Mouse (Mus musculus): ENCODE results near the gene Sytl1. TPM values are rescaled to one million over a fixed set of nuclear protein-coding genes. Genes with fewer than 3 reads are reported as not detected.

Gene Sytl1
- total RNA-seq, 1 experiment: 2.0 TPM

- Histone ChIP-seq H3K27ac (ENCODE audit: insufficient read depth, low read depth, low read length, poor library complexity, severe bottlenecking) (no peak overlapping the region), H3K9me3 (ENCODE audit: control insufficient read depth, insufficient read depth, low read depth, low read length) (no peaks in the 10 kb centered on the region), H3K4me1 (ENCODE audit: control insufficient read depth in 2 of 2, insufficient read depth in 2 of 2, low read length in 2 of 2, poor library complexity in 1 of 2) (peaks cover 0 to 2% of the 10 kb centered on the region in 2 experiments; a peak in 1 of 4 replicates), H3K9ac (ENCODE audit: insufficient read depth, low read depth, low read length, poor library complexity, severe bottlenecking) (no peak overlapping the region), H3K4me3 (ENCODE audit: insufficient read depth in 1 of 2, low read depth in 1 of 2, low read length in 2 of 2, poor library complexity in 1 of 2, severe bottlenecking in 1 of 2) (no peak overlapping the region), H3K36me3 (ENCODE audit: control insufficient read depth, insufficient read depth, low read length, poor library complexity, severe bottlenecking) (peaks cover 63% of the 10 kb centered on the region)
- in situ Hi-C loops (cut with MboI; ENCODE audit: low sequenced_read_pairs in 2 of 2, unreplicated experiment in 2 of 2): loop anchor here in 1 of 2 experiments (5.0 to 10.0 kb wide), 2 partner anchors 85 to 298 kb away; no protein-coding TSS in a partner anchor
- TF ChIP-seq MAFK (IDR thresholded peaks at IDR 0.05; ENCODE audit: insufficient read depth, low read depth, low read length): no peak
- TF ChIP-seq ZNF384 (IDR thresholded peaks at IDR 0.05; ENCODE audit: low read depth, low read length): no peak
- no peak for TF ChIP-seq HCFC1 (IDR thresholded peaks at IDR 0.05; ENCODE audit: borderline replicate concordance, insufficient read depth, low read length)
- TF ChIP-seq CHD2 (IDR thresholded peaks at IDR 0.05; ENCODE audit: low read depth, low read length): no peak
- TF ChIP-seq ZC3H11A (IDR thresholded peaks at IDR 0.05; ENCODE audit: borderline replicate concordance, low read depth, low read length): no peak
- no peak for DNase-seq (ENCODE audit: low read depth, low spot score)
Observed at GRCm38 (mm10) chr4:133302668-133303067, 39.8 kb upstream of the Sytl1 start.

DNA sequence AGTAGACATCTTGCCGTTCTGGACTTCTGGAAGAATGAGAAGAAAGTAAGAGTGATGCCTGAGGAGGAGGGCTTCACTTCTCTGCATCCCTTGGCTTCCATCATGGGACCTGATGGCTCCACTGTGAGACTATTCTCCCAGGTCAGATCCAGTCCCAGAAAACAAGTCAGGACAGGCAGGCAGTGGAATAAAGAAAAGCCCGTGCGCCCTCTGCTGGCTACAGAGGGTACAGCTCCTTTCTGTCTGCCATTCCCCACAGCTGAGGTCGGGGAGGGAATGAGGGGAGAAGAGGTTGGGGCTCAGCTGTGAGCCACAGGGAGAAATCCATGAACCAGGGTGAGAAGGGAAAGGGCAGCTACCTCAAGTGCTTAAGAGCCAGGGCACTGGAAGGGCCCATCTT lies 38.9 kb upstream of the Sytl1 start:
- no peak overlapping the region for H3K9ac ChIP-seq (ENCODE audit: insufficient read depth, low read depth, low read length, poor library complexity, severe bottlenecking)
- H3K27ac ChIP-seq (ENCODE audit: insufficient read depth, low read depth, low read length, poor library complexity, severe bottlenecking): no peak overlapping the region
- no peak for DNase-seq (ENCODE audit: low read depth, low spot score)
- no peaks in the 10 kb centered on the region for H3K9me3 ChIP-seq (ENCODE audit: control insufficient read depth, insufficient read depth, low read depth, low read length)
- peaks cover 71% of the 10 kb centered on the region for H3K36me3 ChIP-seq (ENCODE audit: control insufficient read depth, insufficient read depth, low read length, poor library complexity, severe bottlenecking)
- no peak overlapping the region for H3K4me3 ChIP-seq (ENCODE audit: insufficient read depth in 1 of 2, low read depth in 1 of 2, low read length in 2 of 2, poor library complexity in 1 of 2, severe bottlenecking in 1 of 2)
- TF ChIP-seq HCFC1 (IDR thresholded peaks at IDR 0.05; ENCODE audit: borderline replicate concordance, insufficient read depth, low read length): no peak
- peak; percentile 24; the same call in 1 of the 2 replicates for TF ChIP-seq ZC3H11A (IDR thresholded peaks at IDR 0.05; ENCODE audit: borderline replicate concordance, low read depth, low read length)
- peaks cover 0 to 2% of the 10 kb centered on the region in 2 experiments; a peak in 1 of 4 replicates for H3K4me1 ChIP-seq (ENCODE audit: control insufficient read depth in 2 of 2, insufficient read depth in 2 of 2, low read length in 2 of 2, poor library complexity in 1 of 2)
- in situ Hi-C loops (cut with MboI; ENCODE audit: low sequenced_read_pairs in 2 of 2, unreplicated experiment in 2 of 2): loop anchor here in 1 of 2 experiments (5.0 to 10.0 kb wide), 2 partner anchors 85 to 297 kb away; no protein-coding TSS in a partner anchor

DNA sequence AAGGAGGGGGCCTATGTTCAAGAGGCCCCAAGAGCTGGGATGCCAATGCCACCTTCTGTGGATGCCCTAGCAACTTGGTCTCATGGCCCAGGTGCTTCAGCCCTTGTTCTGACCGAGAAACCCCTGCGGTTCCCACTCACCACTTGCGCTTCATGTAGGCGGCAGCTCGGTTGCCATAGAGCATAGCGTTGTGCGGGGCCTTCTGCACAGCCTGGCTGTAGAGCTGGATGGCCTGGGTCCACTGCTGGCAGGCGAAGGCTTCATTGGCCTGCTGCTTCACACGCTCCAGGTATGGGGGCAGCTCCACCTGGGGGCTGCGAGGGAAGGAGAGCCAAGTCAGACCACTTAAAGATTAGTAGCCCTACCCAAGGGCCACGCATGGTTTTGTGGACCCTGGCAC lies 37.5 kb upstream of the Sytl1 start:
- Histone ChIP-seq H3K27ac (ENCODE audit: insufficient read depth, low read depth, low read length, poor library complexity, severe bottlenecking) (no peak overlapping the region), H3K9me3 (ENCODE audit: control insufficient read depth, insufficient read depth, low read depth, low read length) (no peaks in the 10 kb centered on the region), H3K9ac (ENCODE audit: insufficient read depth, low read depth, low read length, poor library complexity, severe bottlenecking) (no peak overlapping the region), H3K4me3 (ENCODE audit: insufficient read depth in 1 of 2, low read depth in 1 of 2, low read length in 2 of 2, poor library complexity in 1 of 2, severe bottlenecking in 1 of 2) (no peak overlapping the region), H3K36me3 (ENCODE audit: control insufficient read depth, insufficient read depth, low read length, poor library complexity, severe bottlenecking) (peaks cover 72% of the 10 kb centered on the region), H3K4me1 (ENCODE audit: control insufficient read depth in 2 of 2, insufficient read depth in 2 of 2, low read length in 2 of 2, poor library complexity in 1 of 2) (peaks cover 0 to 2% of the 10 kb centered on the region in 2 experiments; a peak in 1 of 4 replicates)
- TF ChIP-seq HCFC1 (IDR thresholded peaks at IDR 0.05; ENCODE audit: borderline replicate concordance, insufficient read depth, low read length) (no peak), ZC3H11A (IDR thresholded peaks at IDR 0.05; ENCODE audit: borderline replicate concordance, low read depth, low read length) (no peak), MAFK (IDR thresholded peaks at IDR 0.05; ENCODE audit: insufficient read depth, low read depth, low read length) (no peak), CHD2 (IDR thresholded peaks at IDR 0.05; ENCODE audit: low read depth, low read length) (no peak), ZNF384 (IDR thresholded peaks at IDR 0.05; ENCODE audit: low read depth, low read length) (no peak)
- DNase-seq (ENCODE audit: low read depth, low spot score): no peak
- in situ Hi-C loops (cut with MboI; ENCODE audit: low sequenced_read_pairs in 2 of 2, unreplicated experiment in 2 of 2): loop anchor here in 1 of 2 experiments (5.0 to 10.0 kb wide), 2 partner anchors 83 to 296 kb away; no protein-coding TSS in a partner anchor

GRCm38 (mm10) chr4:133299701-133300100 lies 36.8 kb upstream of the Sytl1 start:
- no peak for TF ChIP-seq HCFC1 (IDR thresholded peaks at IDR 0.05; ENCODE audit: borderline replicate concordance, insufficient read depth, low read length)
- no peak for TF ChIP-seq ZNF384 (IDR thresholded peaks at IDR 0.05; ENCODE audit: low read depth, low read length)
- TF ChIP-seq ZC3H11A (IDR thresholded peaks at IDR 0.05; ENCODE audit: borderline replicate concordance, low read depth, low read length): no peak
- TF ChIP-seq CHD2 (IDR thresholded peaks at IDR 0.05; ENCODE audit: low read depth, low read length): no peak
- no peak for TF ChIP-seq MAFK (IDR thresholded peaks at IDR 0.05; ENCODE audit: insufficient read depth, low read depth, low read length)
- in situ Hi-C loops (cut with MboI; ENCODE audit: low sequenced_read_pairs in 2 of 2, unreplicated experiment in 2 of 2): loop anchor here (5.0 to 25.0 kb wide), 3 partner anchors 82 to 295 kb away; partner anchors contain the start of gene Ahdc1 (in 1 of the 2)

More at GRCm38 (mm10) chr4:133299701-133300100, 36.8 kb upstream of the Sytl1 start:
- Histone ChIP-seq H3K36me3 (ENCODE audit: control insufficient read depth, insufficient read depth, low read length, poor library complexity, severe bottlenecking) (peaks cover 75% of the 10 kb centered on the region), H3K4me1 (ENCODE audit: control insufficient read depth in 2 of 2, insufficient read depth in 2 of 2, low read length in 2 of 2, poor library complexity in 1 of 2) (peaks cover 0 to 2% of the 10 kb centered on the region in 2 experiments; a peak in 1 of 4 replicates), H3K27ac (ENCODE audit: insufficient read depth, low read depth, low read length, poor library complexity, severe bottlenecking) (no peak overlapping the region), H3K9me3 (ENCODE audit: control insufficient read depth, insufficient read depth, low read depth, low read length) (no peaks in the 10 kb centered on the region), H3K4me3 (ENCODE audit: insufficient read depth in 1 of 2, low read depth in 1 of 2, low read length in 2 of 2, poor library complexity in 1 of 2, severe bottlenecking in 1 of 2) (no peak overlapping the region), H3K9ac (ENCODE audit: insufficient read depth, low read depth, low read length, poor library complexity, severe bottlenecking) (no peak overlapping the region)
- DNase-seq (ENCODE audit: low read depth, low spot score): no peak
